Mouse (Mus musculus) kidney, embryonic 15.5 days (tissue): ENCODE results near the gene Olfr430. TPM values are rescaled to one million over a fixed set of nuclear protein-coding genes. Genes with fewer than 3 reads are reported as not detected.

Source experiments
- ATAC-seq: fragments of 200-750 bp; cut with Nextera tagmentation; replicated peaks from 2 replicates; pipeline ENCODE4 v1.8.0; 2017; ENCODE audit warnings: moderate TSS enrichment; ENCODE audit not compliant: low FRiP score
- H3K27ac ChIP-seq: fragments of 300-500 bp; sonication (generic); 2 replicates; pipeline ENCODE4 v1.5.1; 2015; ENCODE audit warnings: mild to moderate bottlenecking, inconsistent platforms
- H3K27me3 ChIP-seq: fragments of 300-500 bp; sonication (generic); 2 replicates; pipeline ENCODE4 v1.6.1; 2015; ENCODE audit warnings: inconsistent platforms
- H3K36me3 ChIP-seq: fragments of 300-500 bp; sonication (generic); 2 replicates; pipeline ENCODE4 v1.6.1; 2015; ENCODE audit warnings: inconsistent platforms
- H3K4me1 ChIP-seq: fragments of 300-500 bp; sonication (generic); 2 replicates; pipeline ENCODE4 v1.6.1; 2015; ENCODE audit warnings: inconsistent platforms
- H3K4me2 ChIP-seq: fragments of 300-500 bp; sonication (generic); 2 replicates; pipeline ENCODE4 v1.6.1; 2015; ENCODE audit warnings: moderate library complexity, mild to moderate bottlenecking, inconsistent platforms
- H3K4me3 ChIP-seq: fragments of 300-500 bp; sonication (generic); replicated peaks from 2 replicates; pipeline ENCODE4 v1.5.1; 2015; ENCODE audit warnings: mild to moderate bottlenecking, inconsistent platforms
- H3K9ac ChIP-seq: fragments of 300-500 bp; sonication (generic); 2 replicates; pipeline ENCODE4 v1.6.1; 2015; ENCODE audit warnings: mild to moderate bottlenecking, inconsistent platforms
- H3K9me3 ChIP-seq: fragments of 300-500 bp; sonication (generic); replicated peaks from 2 replicates; pipeline ENCODE4 v1.6.1; 2016; ENCODE audit warnings: inconsistent platforms
- WGBS: fragments of 180-500 bp; shearing (Covaris S2); methylation state at CpG from one replicate; pipeline ENCODE4 v1.1.7; 2015; ENCODE audit warnings: mixed read lengths; 5-methylcytosine and 5-hydroxymethylcytosine counted together
- polyA plus RNA-seq: library from polyadenylated mRNA; unstranded; fragments of >200 nt; fragmentation: Nextera tagmentation; extraction: Ambion mirVana; gene quantifications from 2 replicates; pipeline ENCODE4 v1.2.1, GENCODE M21; 2015

Olfr430 gene
- polyA plus RNA-seq, 1 experiment from 2014 or later, result not detected

DNA sequence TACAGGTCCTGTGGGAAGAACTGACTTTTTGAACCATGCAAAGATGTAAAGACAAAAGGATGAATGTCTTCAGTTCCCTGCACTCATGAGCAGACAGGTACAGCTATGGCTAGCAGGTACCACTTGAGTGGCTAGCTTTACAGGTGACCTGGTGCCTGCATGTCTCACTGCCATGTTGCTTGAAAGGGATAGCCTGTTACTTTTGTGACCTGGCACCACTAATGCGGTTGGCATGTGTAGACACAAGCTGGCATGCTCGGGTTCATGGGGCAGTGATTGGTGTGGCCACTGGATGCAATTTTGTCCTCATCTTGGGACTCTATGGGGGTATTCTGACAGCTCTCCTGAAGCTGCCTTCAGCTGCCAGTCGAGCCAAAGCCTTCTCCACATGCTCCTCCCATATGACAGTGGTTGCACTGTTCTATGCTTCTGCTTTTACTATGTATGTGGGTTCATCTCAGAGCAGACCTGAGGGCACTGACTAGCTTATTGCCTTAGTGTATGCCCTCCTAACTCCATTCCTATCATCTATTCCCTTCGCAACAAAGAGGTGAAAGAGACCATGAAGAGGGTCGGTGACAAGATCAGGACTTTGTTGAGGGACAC is 14.4 kb upstream of the Olfr430 start:
- Histone ChIP-seq H3K4me1 (no peaks in the 10 kb centered on the region), H3K27ac (no peak overlapping the region), H3K9me3 (no peaks in the 10 kb centered on the region), H3K4me3 (no peak overlapping the region), H3K9ac (no peak overlapping the region), H3K27me3 (no peaks in the 10 kb centered on the region), H3K4me2 (no peak overlapping the region), H3K36me3 (no peaks in the 10 kb centered on the region)
- 82% methylated on average over 5 of the region's 5 CpGs for WGBS
- no peak for ATAC-seq

DNA sequence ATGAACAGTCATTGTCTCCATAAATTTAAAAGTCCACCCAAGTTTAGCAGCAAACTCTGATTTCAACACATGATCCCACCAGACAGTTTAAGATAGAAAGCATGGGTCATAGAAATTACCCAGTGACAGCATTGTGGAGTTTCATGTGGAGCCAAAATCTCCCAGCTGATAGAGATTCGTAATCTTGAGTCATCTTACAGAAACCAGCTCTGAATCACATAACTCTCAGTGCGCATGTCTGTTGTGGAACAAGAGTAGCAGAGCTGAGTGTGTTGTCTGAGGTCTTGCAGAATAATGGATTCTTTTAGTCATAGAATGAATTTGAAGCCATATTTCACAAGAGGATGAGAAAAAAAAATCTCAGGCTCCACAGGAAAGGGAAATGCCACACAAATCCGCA is 13.4 kb upstream of the Olfr430 start:
- Histone ChIP-seq H3K4me3 (no peak overlapping the region), H3K4me1 (no peaks in the 10 kb centered on the region), H3K9ac (no peak overlapping the region), H3K36me3 (no peaks in the 10 kb centered on the region), H3K27me3 (no peaks in the 10 kb centered on the region), H3K9me3 (no peaks in the 10 kb centered on the region), H3K4me2 (no peak overlapping the region), H3K27ac (no peak overlapping the region)
- no peak for ATAC-seq
- 71% methylated on average over 3 of the region's 3 CpGs for WGBS

DNA sequence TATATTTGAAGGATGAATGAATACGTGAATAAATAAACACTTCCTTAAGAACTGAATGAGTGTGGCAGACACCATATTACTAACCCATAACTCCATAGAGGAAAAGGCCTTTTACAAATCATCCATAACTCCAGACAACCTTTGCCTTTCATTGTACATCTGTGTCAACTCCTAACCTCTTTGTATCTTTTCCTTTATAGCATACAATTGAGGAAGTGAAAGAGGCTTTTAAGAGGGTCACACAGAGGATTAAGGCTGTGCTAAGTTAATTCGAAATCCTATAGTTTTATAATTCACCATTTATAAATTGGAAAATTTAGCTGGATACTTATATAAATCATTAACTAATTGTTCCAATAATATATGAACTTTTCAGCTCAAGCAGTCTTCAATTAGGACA is 11.2 kb upstream of the Olfr430 start:
- H3K36me3 ChIP-seq, result no peaks in the 10 kb centered on the region
- 84% methylated on average over 2 of the region's 2 CpGs for WGBS

DNA sequence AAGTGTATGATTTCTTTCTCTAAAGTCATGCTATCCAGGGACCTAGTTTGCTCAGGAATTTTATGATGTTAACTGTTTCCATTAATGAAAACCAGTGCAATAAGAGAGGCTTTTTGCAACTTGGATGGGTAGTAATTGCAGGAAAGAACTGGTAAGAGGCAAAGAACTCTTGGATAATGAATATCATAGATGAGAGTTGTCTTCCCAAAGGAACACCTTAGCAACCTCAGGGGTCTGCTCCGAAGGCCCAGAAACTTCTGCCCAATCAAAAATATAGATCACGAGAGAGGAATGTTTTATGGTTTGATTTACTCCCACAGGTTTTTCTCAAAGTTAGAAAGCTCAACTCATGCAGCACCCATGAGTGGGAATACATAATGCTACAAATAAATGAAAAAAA is 17.6 kb downstream of the Olfr430 start, which contains the start of gene Olfr429:
Olfr429 (plus strand) TSS at position 301 of the 400 bp plus-strand sequence.
- no peaks in the 10 kb centered on the region for H3K9me3 ChIP-seq
- WGBS, result 84% methylated on average over 2 of the region's 2 CpGs
- no peak for ATAC-seq

More for the DNA sequence above, 11.2 kb upstream of the Olfr430 start:
- Histone ChIP-seq H3K4me3 (no peak overlapping the region), H3K9ac (no peak overlapping the region), H3K4me2 (no peak overlapping the region), H3K27ac (no peak overlapping the region), H3K4me1 (no peaks in the 10 kb centered on the region), H3K27me3 (no peaks in the 10 kb centered on the region), H3K9me3 (no peaks in the 10 kb centered on the region)
- ATAC-seq, result no peak

DNA sequence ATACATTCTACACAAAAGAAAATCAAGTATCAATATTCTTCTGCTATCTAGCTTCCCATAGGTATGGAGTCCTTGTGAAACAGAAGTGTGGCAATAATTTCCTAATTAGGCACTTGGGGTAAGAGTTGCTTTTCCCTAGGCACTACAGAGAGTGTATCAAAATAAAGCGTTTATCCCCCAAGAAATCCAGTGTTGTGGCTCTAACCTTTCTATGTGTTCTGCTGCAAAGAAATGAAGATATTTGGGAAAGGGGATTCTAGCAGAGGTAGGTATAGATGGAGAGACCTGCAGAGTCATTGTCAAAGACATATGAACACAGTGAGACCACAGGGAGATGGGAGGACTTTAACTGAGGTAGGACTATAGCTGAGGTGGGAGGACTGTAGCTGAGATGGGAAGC is 30.2 kb downstream of the Olfr430 start, which contains the start of gene Olfr427:
Olfr427 (plus strand) TSS at position 301 of the 400 bp plus-strand sequence.
- Histone ChIP-seq H3K4me3 (no peak within 1 kb of the TSS), H3K9me3 (no peaks in the 10 kb centered on the region), H3K27me3 (no peaks in the 10 kb centered on the region), H3K4me1 (no peaks in the 10 kb centered on the region), H3K27ac (no peak within 1 kb of the TSS), H3K9ac (no peak within 1 kb of the TSS), H3K4me2 (no peak within 1 kb of the TSS), H3K36me3 (no peaks in the 10 kb centered on the region)
- WGBS, result 92% methylated on average over 1 of the region's 1 CpGs
- no peak for ATAC-seq

More for the DNA sequence above, 17.6 kb downstream of the Olfr430 start, which contains the start of gene Olfr429:
- H3K36me3 ChIP-seq, result no peaks in the 10 kb centered on the region
- no peak within 1 kb of the TSS for H3K4me2 ChIP-seq
- no peaks in the 10 kb centered on the region for H3K4me1 ChIP-seq
- H3K27ac ChIP-seq, result no peak within 1 kb of the TSS
- no peaks in the 10 kb centered on the region for H3K27me3 ChIP-seq
- H3K9ac ChIP-seq, result no peak within 1 kb of the TSS
- no peak within 1 kb of the TSS for H3K4me3 ChIP-seq

DNA sequence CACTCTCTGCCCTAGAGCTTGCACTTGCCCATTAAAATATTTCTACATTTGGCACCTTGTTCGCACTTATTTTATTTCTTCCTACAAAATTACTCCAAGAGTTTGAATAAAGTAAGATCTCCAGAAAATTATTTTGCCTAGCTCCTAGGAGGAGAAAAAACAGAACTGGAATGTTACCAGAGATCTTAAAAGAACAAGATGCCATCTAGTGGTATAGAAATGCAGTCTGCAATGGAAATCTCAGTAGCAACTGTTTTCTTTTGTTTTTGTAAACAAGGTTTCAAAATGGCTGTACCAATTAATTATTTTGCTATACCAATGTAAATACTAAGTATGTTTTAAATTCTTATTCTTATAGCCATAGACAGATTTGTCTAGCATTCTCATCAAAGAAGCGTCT is 37.3 kb downstream of the Olfr430 start:
- H3K27ac ChIP-seq, result no peak overlapping the region
- WGBS, result 59% methylated on average over 2 of the region's 2 CpGs
- no peak for ATAC-seq
- no peak overlapping the region for H3K4me3 ChIP-seq
- H3K9ac ChIP-seq, result no peak overlapping the region
- H3K4me2 ChIP-seq, result no peak overlapping the region
- H3K27me3 ChIP-seq, result no peaks in the 10 kb centered on the region
- H3K4me1 ChIP-seq, result no peaks in the 10 kb centered on the region
- no peaks in the 10 kb centered on the region for H3K9me3 ChIP-seq
- no peaks in the 10 kb centered on the region for H3K36me3 ChIP-seq

DNA sequence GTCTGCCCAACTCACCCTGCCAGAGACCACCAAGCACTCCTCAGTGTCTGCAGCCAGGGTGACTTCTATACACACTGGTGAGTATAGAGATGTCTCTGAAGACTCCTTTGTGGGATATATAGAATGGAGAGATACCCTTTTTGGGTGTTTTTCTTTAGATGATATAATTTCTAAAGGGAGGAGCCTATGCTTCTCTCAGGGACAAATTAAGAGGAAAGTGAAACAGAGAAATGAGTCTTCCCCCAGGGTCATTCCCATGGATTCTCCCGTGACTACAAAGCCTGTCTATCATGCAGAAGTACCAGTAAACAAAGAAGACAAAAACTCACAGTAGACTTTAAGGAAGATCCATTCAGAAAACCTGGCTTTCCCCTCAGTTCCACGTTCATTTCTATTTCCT is 54.7 kb downstream of the Olfr430 start, which contains the start of gene Olfr231:
Olfr231 (minus strand) TSS at position 101 of the 400 bp plus-strand sequence.
- 68% methylated on average over 2 of the region's 2 CpGs for WGBS
- H3K4me2 ChIP-seq, result no peak within 1 kb of the TSS
- no peak for ATAC-seq
- no peaks in the 10 kb centered on the region for H3K4me1 ChIP-seq
- no peaks in the 10 kb centered on the region for H3K9me3 ChIP-seq
- no peaks in the 10 kb centered on the region for H3K36me3 ChIP-seq
- no peak within 1 kb of the TSS for H3K4me3 ChIP-seq
- no peak within 1 kb of the TSS for H3K9ac ChIP-seq
- H3K27ac ChIP-seq, result no peak within 1 kb of the TSS
- no peaks in the 10 kb centered on the region for H3K27me3 ChIP-seq

Other genes starting within 250 kb of the Olfr430 start
- gene Ifi211, start 153.6 kb upstream of the Olfr430 start, polyA plus RNA-seq, result 0.73 and 0.87 TPM in 2 replicates
- 2.1 and 3.7 TPM in 2 replicates for gene Mndal, start 124.1 kb upstream of the Olfr430 start, polyA plus RNA-seq
- gene Ifi203, start 123.9 kb upstream of the Olfr430 start, polyA plus RNA-seq, result 2.0 TPM in 2 replicates
- gene Ifi202b, start 83.9 kb upstream of the Olfr430 start, polyA plus RNA-seq, result 0.15 TPM in 1 of 2 replicates, not detected in the other
- not detected in 2 replicates for gene Ifi205, start 34.8 kb upstream of the Olfr430 start, polyA plus RNA-seq
- gene Olfr433, start 25.9 kb upstream of the Olfr430 start, polyA plus RNA-seq, result not detected in 2 replicates
- gene Olfr432, start 17.4 kb upstream of the Olfr430 start, polyA plus RNA-seq, result not detected in 2 replicates
- not detected in 2 replicates for gene Olfr429, start 17.7 kb downstream of the Olfr430 start, polyA plus RNA-seq
- not detected in 2 replicates for gene Olfr427, start 30.3 kb downstream of the Olfr430 start, polyA plus RNA-seq
- not detected in 2 replicates for gene Olfr231, start 54.6 kb downstream of the Olfr430 start, polyA plus RNA-seq
- not detected in 2 replicates for gene Olfr424, start 64.9 kb downstream of the Olfr430 start, polyA plus RNA-seq
- not detected in 2 replicates for gene Olfr420, start 89.0 kb downstream of the Olfr430 start, polyA plus RNA-seq
- gene Spta1, start 106.2 kb downstream of the Olfr430 start, polyA plus RNA-seq, result 0.57 and 0.77 TPM in 2 replicates
- gene Olfr419, start 185.5 kb downstream of the Olfr430 start, polyA plus RNA-seq, result not detected in 2 replicates